Comparison of ENCODE assay signal across 14 mouse cellular contexts in the genomic region with DNA sequence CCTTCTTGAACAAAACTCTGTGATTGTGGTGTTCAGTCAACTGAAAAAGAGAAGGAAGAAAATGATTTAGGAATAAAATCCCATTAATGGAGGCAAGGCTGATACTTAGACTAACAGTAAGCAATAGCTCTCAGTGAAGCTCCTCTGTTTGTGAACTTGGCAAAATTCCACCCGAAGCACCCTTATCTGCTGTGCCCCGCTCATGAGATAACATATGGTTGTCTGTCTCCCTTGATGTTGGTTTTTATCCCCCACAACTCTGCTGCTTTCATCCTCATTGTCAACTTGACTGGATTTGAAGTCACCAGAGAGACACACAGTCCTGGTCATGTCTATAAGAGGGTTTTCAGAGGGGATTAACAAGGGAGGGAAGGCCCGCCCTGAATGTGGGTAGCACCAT.
"Had no signal": no experiment of that assay in that cellular context is flagged by ENCODE, and none has a peak within 500 bp of the region (broad histone marks: within the 10 kb centered on the region; RNA-seq: fewer than 3 reads in every experiment).

No protein-coding gene starts in this region.

- DNase-seq: gastrocnemius, postnatal 14 days; gastrocnemius, postnatal 36 days; heart, adult 2 months; heart, postnatal 14 days; heart, postnatal 36 days; kidney, adult 11 months; kidney, adult 2 months; kidney, adult 9 months; kidney, postnatal 14 days; kidney, postnatal 36 days; liver; liver, embryonic 13.5 days had no signal

- ATAC-seq: hindbrain, postnatal 0 days; intestine, embryonic 16.5 days had no signal
